8 mouse cellular contexts compared by ENCODE assay signal in genomic region chr2:106355984-106356547, GRCm38 (mm10).
DNase-seq lines count a peak whose midpoint lies in the region; ATAC-seq and TF ChIP-seq lines count a peak whose summit lies in the region.

No protein-coding gene starts in this region.

- TF ChIP-seq POLR2A in kidney, adult 2 months (IDR thresholded peaks at IDR 0.05; ENCODE audit: low read depth, low read length) = no peak

- H3K9ac ChIP-seq in midbrain, embryonic 14.5 days (replicated peaks; ENCODE audit: low read length) = no peak overlapping the region

- no peaks in the 10 kb centered on the region for H3K9me3 ChIP-seq in midbrain, embryonic 14.5 days (ENCODE audit: control insufficient read depth, low read length)

- TF ChIP-seq CTCF in kidney, adult 2 months (conservative IDR thresholded peaks at IDR 0.05; ENCODE audit: insufficient read depth, insufficient read length, low read depth, low read length) = peak; percentile 62; the same call in 1 of the 2 replicates

- H3K4me1 ChIP-seq in kidney, adult 2 months (ENCODE audit: control insufficient read depth, insufficient read depth, low read length) = no peaks in the 10 kb centered on the region
- no peaks in the 10 kb centered on the region for H3K4me1 ChIP-seq in midbrain, embryonic 14.5 days (ENCODE audit: control insufficient read depth, insufficient read depth, low read length)

- no peak overlapping the region for H3K4me2 ChIP-seq in midbrain, embryonic 14.5 days (ENCODE audit: low read length)

- WGBS in kidney, adult 2 months = 56% methylated on average over 5 of the region's 5 CpGs
- WGBS in midbrain, embryonic 14.5 days = 48% methylated on average over 5 of the region's 5 CpGs

- H3K27me3 ChIP-seq in kidney, adult 2 months (replicated peaks; ENCODE audit: control insufficient read depth, insufficient read depth, low read length) = no peaks in the 10 kb centered on the region
- no peaks in the 10 kb centered on the region for H3K27me3 ChIP-seq in midbrain, embryonic 14.5 days (ENCODE audit: control insufficient read depth, insufficient read depth, low read length)

- peak; percentile 71 for ATAC-seq in granulocyte monocyte progenitor cell, adult 5-6 weeks (replicated peaks; ENCODE audit: poor library complexity, severe bottlenecking)
- peak; percentile 89 for ATAC-seq in midbrain, embryonic 14.5 days (ENCODE audit: low FRiP score, low TSS enrichment)

- peak; percentile 6 for DNase-seq in gastrocnemius, adult 18-20 months (ENCODE audit: low spot score)
- DNase-seq in gastrocnemius, postnatal 25 days = no peak
- peak; percentile 30 to 71 for DNase-seq in cerebellum, postnatal 4 days (ENCODE audit: low spot score in 2 of 2)
- peak; percentile 63 for DNase-seq in kidney, adult 2 months
- DNase-seq in left cerebral cortex, postnatal 4 days = peak; percentile 63
- peak; percentile 93 for DNase-seq in midbrain, embryonic 14.5 days
- DNase-seq in urinary bladder, postnatal 36 days (ENCODE audit: low spot score in 2 of 2) = peak; percentile 12 to 43

- no peak overlapping the region for H3K27ac ChIP-seq in kidney, adult 2 months (ENCODE audit: insufficient read depth, low read depth, low read length)
- H3K27ac ChIP-seq in midbrain, embryonic 14.5 days (replicated peaks; ENCODE audit: low read depth, low read length) = no peak overlapping the region

- H3K4me3 ChIP-seq in kidney, adult 2 months (ENCODE audit: insufficient read depth, low read depth, low read length) = no peak overlapping the region
- H3K4me3 ChIP-seq in midbrain, embryonic 14.5 days (replicated peaks; ENCODE audit: low read depth, low read length) = no peak overlapping the region

- intact Hi-C loops in left cerebral cortex, postnatal 4 days (cut with DNase I) = loop anchor here (2.0 kb wide), 1 partner anchor 601 kb away; no protein-coding TSS in a partner anchor

- no peaks in the 10 kb centered on the region for H3K36me3 ChIP-seq in kidney, adult 2 months (ENCODE audit: control insufficient read depth, insufficient read depth, low read length)
- H3K36me3 ChIP-seq in midbrain, embryonic 14.5 days (ENCODE audit: control insufficient read depth, insufficient read depth, low read length) = no peaks in the 10 kb centered on the region
